Mouse (Mus musculus) bone marrow, adult 2 months (tissue): ENCODE data around the gene Ccdc9.

Source experiments
- CTCF ChIP-seq: fragments of 200-500 bp; IDR thresholded peaks from 2 replicates; pipeline ENCODE4 v1.5.1; 2011; ENCODE audit warnings: low read length, control low read depth; ENCODE audit not compliant: control insufficient read depth, insufficient read depth
- POLR2A ChIP-seq: fragments of 200-500 bp; IDR thresholded peaks from 2 replicates; pipeline ENCODE4 v1.6.1; 2011; ENCODE audit warnings: low read depth, mild to moderate bottlenecking, control low read depth, low read length, borderline replicate concordance; ENCODE audit not compliant: control insufficient read depth

DNA sequence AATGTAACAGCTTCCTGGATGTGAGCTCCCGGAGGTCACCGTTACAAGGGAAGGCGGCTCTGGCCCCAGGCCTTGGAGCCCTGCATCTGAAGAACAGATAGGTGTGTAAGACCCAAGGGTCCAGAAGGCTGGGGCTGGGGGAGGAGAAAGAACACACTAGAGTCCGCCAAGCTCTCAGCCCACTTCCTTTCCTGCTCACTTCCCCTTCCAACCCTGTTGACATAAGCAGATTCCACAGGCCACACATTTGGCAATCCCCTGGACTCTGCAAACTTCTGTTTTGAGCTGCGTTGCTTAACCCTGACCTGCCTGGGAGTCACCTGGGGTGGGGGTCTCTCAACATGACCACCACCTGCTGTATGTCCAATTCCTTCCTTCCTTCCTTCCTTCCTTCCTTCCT lies 42.5 kb downstream of the Ccdc9 start, which contains the start of gene C5ar2:
- TF ChIP-seq CTCF (no peak), POLR2A (no peak)
